Mouse (Mus musculus): ENCODE measurements around the gene Tmtc4.

DNA sequence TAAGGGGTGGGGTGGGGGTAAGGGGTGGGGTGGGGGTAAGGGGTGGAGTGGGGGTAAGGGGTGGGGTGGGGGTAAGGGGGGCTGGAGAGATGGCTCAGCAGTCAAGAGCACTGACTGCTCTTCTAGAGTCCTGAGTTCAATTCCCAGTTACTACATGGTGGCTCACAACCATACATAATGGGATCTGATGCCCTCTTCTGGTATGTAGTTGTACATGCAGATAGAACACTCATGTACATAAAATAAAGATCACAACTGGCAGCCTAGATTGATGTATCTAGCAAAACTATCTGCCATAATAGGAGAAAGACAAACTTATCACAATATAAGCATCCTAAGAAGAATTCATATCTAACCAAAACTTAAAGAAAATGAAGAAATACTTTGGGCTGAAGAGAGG is 85.3 kb downstream of the Tmtc4 start:
- TF ChIP-seq FLI1 (IDR thresholded peaks at IDR 0.05; ENCODE audit: low read length) = no peak
- no peak for TF ChIP-seq GATA1 (IDR thresholded peaks at IDR 0.05; ENCODE audit: borderline replicate concordance, low read length)
